Comparison of ENCODE assay signal across 22 mouse cellular contexts in genomic region chr16:23427701-23428100, GRCm38 (mm10). TPM values are rescaled to one million over a fixed set of nuclear protein-coding genes. Genes with fewer than 3 reads are reported as not detected.
DNase-seq lines count a peak whose midpoint lies in the region; TF ChIP-seq lines count a peak whose summit lies in the region.
"Had no signal": no experiment of that assay in that cellular context is flagged by ENCODE, and none has a peak within 500 bp of the region (broad histone marks: within the 10 kb centered on the region; RNA-seq: fewer than 3 reads in every experiment).

No protein-coding gene starts in this region.

- no peak overlapping the region for H3K27ac ChIP-seq in gastrocnemius, adult 2 months
- H3K27ac ChIP-seq: heart, embryonic 13.5 days; kidney, embryonic 15.5 days; limb, embryonic 13.5 days; liver, embryonic 13.5 days; midbrain, embryonic 10.5 days had no signal

- intact Hi-C loops in gastrocnemius, adult 2 months (cut with DNase I), result no loop called here

- peak; percentile 45 for DNase-seq in gastrocnemius, adult 2 months
- DNase-seq in gastrocnemius, adult 8-10 months (ENCODE audit: low spot score in 2 of 2), result no peak
- peak; percentile 38 for DNase-seq in adrenal gland, postnatal 10 days
- peak; percentile 26 for DNase-seq in cerebellum, adult 11-12 months
- peak; percentile 27 to 52 for DNase-seq in cerebellum, postnatal 25 days
- DNase-seq in urinary bladder, postnatal 25 days (ENCODE audit: low spot score), result no peak
- no peak for DNase-seq in neural tube, embryonic 10.5 days (ENCODE audit: extremely low spot score, low spot score)
- DNase-seq: forebrain, postnatal 0 days; heart, adult 18-20 months; heart, postnatal 36 days; kidney, postnatal 4 days; liver, embryonic 13.5 days; lung, embryonic 14.5 days; lung, postnatal 36 days; spleen, adult 18-20 months; thymus, postnatal 25 days had no signal

- no peak overlapping the region for H3K4me3 ChIP-seq in gastrocnemius, adult 2 months
- H3K4me3 ChIP-seq: heart, embryonic 13.5 days; kidney, embryonic 15.5 days; limb, embryonic 13.5 days; liver, embryonic 13.5 days; midbrain, embryonic 10.5 days had no signal

- TF ChIP-seq CTCF in gastrocnemius, adult 2 months (IDR thresholded peaks at IDR 0.05), result no peak

RNA-seq across cellular contexts. Expression of gene Rtp1, which starts 1.2 kb away (rescaled TPM):
- not detected for total RNA-seq in gastrocnemius, adult 2 months (2021)
- not detected for total RNA-seq in gastrocnemius, adult 8-10 months (2022)
- not detected for total RNA-seq in adrenal gland, postnatal 10 days (2021)
- total RNA-seq: CH12.LX; heart, adult 18-20 months; heart, postnatal 36 days; MEL had no signal

Comparison
In these comparisons a context has a peak if more than half of its experiments do, and no peak if none do; other contexts are left out.
1. DNase-seq: peak in gastrocnemius, adult 2 months (single experiment), adrenal gland, postnatal 10 days (single experiment), cerebellum, adult 11-12 months (single experiment) and cerebellum, postnatal 25 days (2 of 2); none in gastrocnemius, adult 8-10 months (0 of 2), urinary bladder, postnatal 25 days (single experiment) and neural tube, embryonic 10.5 days (single experiment).